Mouse (Mus musculus): ENCODE measurements around the gene Vil1. TPM values are rescaled to one million over a fixed set of nuclear protein-coding genes. Genes with fewer than 3 reads are reported as not detected.

The Vil1 gene
- polyA plus RNA-seq, 1 experiment: 0.02 TPM

DNA sequence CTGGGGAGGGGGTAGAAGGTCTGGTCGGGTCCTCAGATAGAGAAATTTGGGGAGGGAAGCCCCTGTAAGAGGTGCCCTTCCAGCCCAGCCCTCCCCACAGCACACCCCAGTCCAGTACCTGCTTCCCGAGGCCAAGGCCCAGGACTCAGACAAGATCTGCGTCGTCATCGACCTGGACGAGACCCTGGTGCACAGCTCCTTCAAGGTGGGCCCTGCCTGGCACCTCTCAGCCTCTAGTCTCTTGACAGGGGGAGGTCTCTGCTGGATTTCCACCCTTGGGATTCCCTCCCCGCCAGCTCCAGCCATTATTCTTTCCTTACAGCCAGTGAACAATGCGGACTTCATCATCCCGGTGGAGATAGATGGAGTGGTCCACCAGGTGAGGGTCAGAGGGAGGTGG lies 15.5 kb upstream of the Vil1 start:
- H3K27me3 ChIP-seq (ENCODE audit: control insufficient read depth, insufficient read depth, insufficient read length): no peaks in the 10 kb centered on the region
- H3K36me3 ChIP-seq (ENCODE audit: control insufficient read depth, insufficient read depth): no peaks in the 10 kb centered on the region
- H3ac ChIP-seq (ENCODE audit: control insufficient read depth, insufficient read length): no peak overlapping the region
- TF ChIP-seq USF1 (IDR thresholded peaks at IDR 0.05; ENCODE audit: low read depth): no peak
- no peak for TF ChIP-seq TCF12 (IDR thresholded peaks at IDR 0.05; ENCODE audit: insufficient read depth, poor library complexity, severe bottlenecking)
- TF ChIP-seq E2F4 (IDR thresholded peaks at IDR 0.05; ENCODE audit: insufficient read depth): no peak
- TF ChIP-seq REST (IDR thresholded peaks at IDR 0.05; ENCODE audit: insufficient read depth, insufficient read length): no peak
- TF ChIP-seq TCF3 (IDR thresholded peaks at IDR 0.05; ENCODE audit: insufficient read length, low read depth): no peak
- peaks cover 18% of the 10 kb centered on the region for H3K79me2 ChIP-seq (ENCODE audit: control insufficient read depth, insufficient read depth)
- no peak overlapping the region for H3K4me2 ChIP-seq (ENCODE audit: low read depth)
- no peak overlapping the region for H3K4me3 ChIP-seq

DNA sequence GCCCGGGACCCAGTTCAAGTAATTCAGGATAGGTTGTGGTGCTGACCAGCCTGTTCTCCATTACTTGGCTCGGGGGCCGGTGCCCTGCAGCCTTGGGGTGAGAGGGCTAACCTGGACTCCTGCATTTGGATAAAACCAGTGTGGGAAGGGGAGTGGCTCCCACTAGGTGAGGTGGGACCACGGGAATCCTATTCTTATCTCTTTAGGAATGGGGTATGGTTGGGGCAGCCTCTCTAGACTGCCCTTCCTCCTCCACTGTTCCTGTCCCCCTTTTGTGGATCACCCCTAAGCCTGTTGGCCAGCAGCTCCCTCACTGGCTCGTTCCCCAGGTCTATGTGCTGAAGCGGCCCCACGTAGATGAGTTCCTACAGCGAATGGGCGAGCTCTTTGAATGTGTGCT lies 14.9 kb upstream of the Vil1 start:
- Histone ChIP-seq H3K4me2 (ENCODE audit: low read depth) (no peak overlapping the region), H3ac (ENCODE audit: control insufficient read depth, insufficient read length) (no peak overlapping the region), H3K36me3 (ENCODE audit: control insufficient read depth, insufficient read depth) (no peaks in the 10 kb centered on the region), H3K79me2 (ENCODE audit: control insufficient read depth, insufficient read depth) (peaks cover 18% of the 10 kb centered on the region), H3K27me3 (ENCODE audit: control insufficient read depth, insufficient read depth, insufficient read length) (no peaks in the 10 kb centered on the region), H3K4me3 (no peak overlapping the region)
- no peak for TF ChIP-seq MYOD1 (IDR thresholded peaks at IDR 0.05; ENCODE audit: control insufficient read depth in 1 of 3, insufficient read length in 2 of 3, low read depth in 2 of 3)
- no peak for TF ChIP-seq REST (IDR thresholded peaks at IDR 0.05; ENCODE audit: insufficient read depth, insufficient read length)
- no peak for TF ChIP-seq E2F4 (IDR thresholded peaks at IDR 0.05; ENCODE audit: insufficient read depth)
- no peak for TF ChIP-seq SRF (IDR thresholded peaks at IDR 0.05; ENCODE audit: control insufficient read depth, insufficient read length, low read depth)
- no peak for TF ChIP-seq MAX (IDR thresholded peaks at IDR 0.05; ENCODE audit: low read depth)
- TF ChIP-seq POLR2AphosphoS2 (IDR thresholded peaks at IDR 0.05; ENCODE audit: insufficient read length, low read depth): no peak
- TF ChIP-seq USF1 (IDR thresholded peaks at IDR 0.05; ENCODE audit: low read depth): no peak
- no peak for TF ChIP-seq CEBPB (IDR thresholded peaks at IDR 0.05; ENCODE audit: insufficient read depth, poor library complexity, severe bottlenecking)
- TF ChIP-seq POLR2A (IDR thresholded peaks at IDR 0.05; ENCODE audit: insufficient read length, low read depth): no peak
- TF ChIP-seq MYOG (IDR thresholded peaks at IDR 0.05; ENCODE audit: control insufficient read depth in 1 of 3, insufficient read depth in 1 of 3, insufficient read length in 2 of 3, low read depth in 2 of 3): no peak
- no peak for TF ChIP-seq TCF12 (IDR thresholded peaks at IDR 0.05; ENCODE audit: insufficient read depth, poor library complexity, severe bottlenecking)
- TF ChIP-seq TCF3 (IDR thresholded peaks at IDR 0.05; ENCODE audit: insufficient read length, low read depth): no peak

GRCm38 (mm10) chr1:74394858-74395257 lies 14.3 kb upstream of the Vil1 start:
- TF ChIP-seq POLR2AphosphoS2 (IDR thresholded peaks at IDR 0.05; ENCODE audit: insufficient read length, low read depth) (no peak), TCF12 (IDR thresholded peaks at IDR 0.05; ENCODE audit: insufficient read depth, poor library complexity, severe bottlenecking) (no peak), POLR2A (IDR thresholded peaks at IDR 0.05; ENCODE audit: insufficient read length, low read depth) (no peak), USF1 (IDR thresholded peaks at IDR 0.05; ENCODE audit: low read depth) (no peak), CEBPB (IDR thresholded peaks at IDR 0.05; ENCODE audit: insufficient read depth, poor library complexity, severe bottlenecking) (no peak), MYOD1 (IDR thresholded peaks at IDR 0.05; ENCODE audit: control insufficient read depth in 1 of 3, insufficient read length in 2 of 3, low read depth in 2 of 3) (no peak), SRF (IDR thresholded peaks at IDR 0.05; ENCODE audit: control insufficient read depth, insufficient read length, low read depth) (no peak), REST (IDR thresholded peaks at IDR 0.05; ENCODE audit: insufficient read depth, insufficient read length) (no peak), TCF3 (IDR thresholded peaks at IDR 0.05; ENCODE audit: insufficient read length, low read depth) (no peak), MAX (IDR thresholded peaks at IDR 0.05; ENCODE audit: low read depth) (no peak), MYOG (IDR thresholded peaks at IDR 0.05; ENCODE audit: control insufficient read depth in 1 of 3, insufficient read depth in 1 of 3, insufficient read length in 2 of 3, low read depth in 2 of 3) (no peak), E2F4 (IDR thresholded peaks at IDR 0.05; ENCODE audit: insufficient read depth) (no peak)
- Histone ChIP-seq H3ac (ENCODE audit: control insufficient read depth, insufficient read length) (no peak overlapping the region), H3K4me2 (ENCODE audit: low read depth) (no peak overlapping the region), H3K4me3 (no peak overlapping the region), H3K27me3 (ENCODE audit: control insufficient read depth, insufficient read depth, insufficient read length) (no peaks in the 10 kb centered on the region), H3K79me2 (ENCODE audit: control insufficient read depth, insufficient read depth) (peaks cover 18% of the 10 kb centered on the region), H3K36me3 (ENCODE audit: control insufficient read depth, insufficient read depth) (no peaks in the 10 kb centered on the region)

DNA sequence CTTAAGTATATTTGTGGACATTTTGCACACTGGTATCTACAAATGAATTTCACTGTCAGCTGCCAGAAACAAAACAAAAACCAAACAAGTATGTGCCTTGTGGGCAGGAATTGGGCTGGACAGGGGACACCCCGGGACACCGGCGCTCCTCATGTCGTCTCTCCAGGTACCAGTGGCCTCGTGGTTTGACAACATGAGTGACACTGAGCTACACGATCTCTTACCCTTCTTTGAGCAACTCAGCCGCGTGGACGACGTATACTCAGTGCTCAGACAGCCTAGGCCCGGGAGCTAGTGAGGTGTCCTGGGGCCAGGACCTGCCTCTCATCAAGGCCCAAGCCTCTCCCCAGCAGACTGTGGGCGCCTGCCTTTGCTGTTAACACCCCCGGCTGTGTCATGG lies 13.9 kb upstream of the Vil1 start:
- H3K79me2 ChIP-seq (ENCODE audit: control insufficient read depth, insufficient read depth): peaks cover 18% of the 10 kb centered on the region
- H3K36me3 ChIP-seq (ENCODE audit: control insufficient read depth, insufficient read depth): no peaks in the 10 kb centered on the region
- TF ChIP-seq MYOD1 (IDR thresholded peaks at IDR 0.05; ENCODE audit: control insufficient read depth in 1 of 3, insufficient read length in 2 of 3, low read depth in 2 of 3) (no peak), USF1 (IDR thresholded peaks at IDR 0.05; ENCODE audit: low read depth) (no peak), E2F4 (IDR thresholded peaks at IDR 0.05; ENCODE audit: insufficient read depth) (no peak), CEBPB (IDR thresholded peaks at IDR 0.05; ENCODE audit: insufficient read depth, poor library complexity, severe bottlenecking) (no peak), MYOG (IDR thresholded peaks at IDR 0.05; ENCODE audit: control insufficient read depth in 1 of 3, insufficient read depth in 1 of 3, insufficient read length in 2 of 3, low read depth in 2 of 3) (no peak), POLR2AphosphoS2 (IDR thresholded peaks at IDR 0.05; ENCODE audit: insufficient read length, low read depth) (no peak), MAX (IDR thresholded peaks at IDR 0.05; ENCODE audit: low read depth) (no peak), REST (IDR thresholded peaks at IDR 0.05; ENCODE audit: insufficient read depth, insufficient read length) (no peak), POLR2A (IDR thresholded peaks at IDR 0.05; ENCODE audit: insufficient read length, low read depth) (no peak), TCF3 (IDR thresholded peaks at IDR 0.05; ENCODE audit: insufficient read length, low read depth) (no peak)
- H3ac ChIP-seq (ENCODE audit: control insufficient read depth, insufficient read length): no peak overlapping the region
- no peak overlapping the region for H3K4me3 ChIP-seq
- no peaks in the 10 kb centered on the region for H3K27me3 ChIP-seq (ENCODE audit: control insufficient read depth, insufficient read depth, insufficient read length)
- no peak overlapping the region for H3K4me2 ChIP-seq (ENCODE audit: low read depth)

Measured in myocyte (in vitro differentiated cells).